Mouse (Mus musculus) erythroblast, embryonic 14.5 days (primary cell): ENCODE results near the gene Sdk1.

Experiments
- GATA1 ChIP-seq: IDR thresholded peaks from 2 replicates; pipeline ENCODE4 v1.6.1; 2012; ENCODE audit warnings: low read length, inconsistent platforms, mixed read lengths
- TAL1 ChIP-seq: IDR thresholded peaks from 3 replicates; pipeline ENCODE4 v1.6.1; 2012; ENCODE audit warnings: low read length, inconsistent platforms, mixed read lengths

DNA sequence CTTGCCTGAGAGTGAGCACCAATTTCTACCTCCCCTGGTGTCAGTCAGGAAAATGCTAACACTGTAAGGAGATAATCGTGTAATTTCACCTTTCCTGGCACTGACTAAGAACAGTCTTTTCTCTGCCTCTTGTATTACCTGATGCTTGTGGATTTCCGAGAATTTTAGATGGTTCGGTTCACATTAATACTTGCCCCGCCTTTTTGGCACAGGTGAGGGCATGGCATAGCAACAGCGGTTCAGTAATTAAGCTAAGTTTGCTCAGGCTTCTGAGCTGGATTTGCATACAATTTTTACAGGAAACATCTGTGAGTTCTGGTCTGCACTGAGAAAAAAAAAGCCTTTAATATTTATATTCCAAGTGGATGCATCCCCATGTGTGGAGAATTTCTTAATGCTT, 350.0 kb downstream of the Sdk1 start:
- TF ChIP-seq GATA1 (no peak), TAL1 (no peak)
